Mouse (Mus musculus): ENCODE measurements around the gene Cyth1.

GRCm38 (mm10) chr11:118256371-118256770 is 8.0 kb upstream of the Cyth1 start:
- no peak for TF ChIP-seq CTCF (IDR thresholded peaks at IDR 0.05; ENCODE audit: insufficient read depth, low read depth, low read length)
- TF ChIP-seq POLR2A (IDR thresholded peaks at IDR 0.05; ENCODE audit: insufficient read depth, low read depth, low read length): no peak

All from olfactory bulb, adult 2 months (tissue).